Mouse (Mus musculus): ENCODE data around the gene Alkbh4.
A peak's percentile ranks its signal among the peaks of the same experiment; 100 is the strongest.
"Not testable (repeated sequence)": the region's sequence is repeated elsewhere in the genome, so short reads cannot be mapped to it uniquely, and the experiment has no call there.

The Alkbh4 gene

GRCm38 (mm10) chr5:136135571-136136291, at the start of gene Alkbh4, which contains the start of gene Lrwd1:
TSS of gene Alkbh4 (plus strand) at chr5:136136146.
TSS of gene Lrwd1 (minus strand) at chr5:136136074.
- peak; percentile 98 for DNase-seq

GRCm38 (mm10) chr5:136086290-136086689, 49.7 kb upstream of the Alkbh4 start:
- DNase-seq, result no peak

- peak; percentile 18 for DNase-seq
Observed at GRCm38 (mm10) chr5:136088821-136089575, 46.9 kb upstream of the Alkbh4 start.

GRCm38 (mm10) chr5:136091927-136092326, 44.0 kb upstream of the Alkbh4 start:
- no peak for DNase-seq

GRCm38 (mm10) chr5:136094249-136095010, 41.5 kb upstream of the Alkbh4 start:
- DNase-seq, result no peak

GRCm38 (mm10) chr5:136095089-136095488, 40.9 kb upstream of the Alkbh4 start:
- DNase-seq, result no peak

GRCm38 (mm10) chr5:136098536-136098935, 37.4 kb upstream of the Alkbh4 start:
- no peak for DNase-seq

- peak; percentile 88 for DNase-seq
Observed at GRCm38 (mm10) chr5:136102099-136102820, 33.7 kb upstream of the Alkbh4 start.

- DNase-seq, result peak; percentile 27
Observed at GRCm38 (mm10) chr5:136104511-136104910, 31.4 kb upstream of the Alkbh4 start.

GRCm38 (mm10) chr5:136108486-136108885, 27.5 kb upstream of the Alkbh4 start:
- DNase-seq, result no peak

GRCm38 (mm10) chr5:136109042-136109441, 26.9 kb upstream of the Alkbh4 start:
- DNase-seq, result no peak

GRCm38 (mm10) chr5:136113546-136113945, 22.4 kb upstream of the Alkbh4 start:
- DNase-seq, result not testable (repeated sequence)

GRCm38 (mm10) chr5:136115891-136116783, 19.8 kb upstream of the Alkbh4 start, which contains the start of gene Polr2j:
TSS of gene Polr2j (plus strand) at chr5:136116631.
- DNase-seq, result peak; percentile 97

GRCm38 (mm10) chr5:136116784-136117112, 19.2 kb upstream of the Alkbh4 start:
- no peak for DNase-seq

- DNase-seq, result no peak
Observed at GRCm38 (mm10) chr5:136122165-136122564, 13.8 kb upstream of the Alkbh4 start.

GRCm38 (mm10) chr5:136136292-136136990, 495 bp downstream of the Alkbh4 start:
- DNase-seq, result peak; percentile 7

- peak; percentile 73 for DNase-seq
Observed at GRCm38 (mm10) chr5:136137658-136138274, 1.8 kb downstream of the Alkbh4 start.

GRCm38 (mm10) chr5:136139393-136139792, 3.4 kb downstream of the Alkbh4 start:
- no peak for DNase-seq

GRCm38 (mm10) chr5:136140057-136140482, 4.1 kb downstream of the Alkbh4 start:
- DNase-seq, result no peak

- no peak for DNase-seq
Observed at GRCm38 (mm10) chr5:136142746-136143145, 6.8 kb downstream of the Alkbh4 start.
